Mouse (Mus musculus) hindbrain, embryonic 16.5 days (tissue): Measurements from ENCODE around the gene Hexim2. TPM values are rescaled to one million over a fixed set of nuclear protein-coding genes. Genes with fewer than 3 reads are reported as not detected.

Source experiments
- ATAC-seq: fragments of 200-750 bp; cut with Nextera tagmentation; 2 replicates; pipeline ENCODE4 v1.8.0; 2017; ENCODE audit warnings: moderate TSS enrichment, moderate library complexity
- H3K27ac ChIP-seq: fragments of 300-500 bp; sonication (generic); 2 replicates; pipeline ENCODE4 v1.5.1; 2014; ENCODE audit warnings: low read depth, mild to moderate bottlenecking, control low read depth, low read length, moderate library complexity
- H3K27me3 ChIP-seq: fragments of 300-500 bp; sonication (generic); replicated peaks from 2 replicates; pipeline ENCODE4 v1.6.1; 2014; ENCODE audit warnings: low read length; ENCODE audit not compliant: control insufficient read depth, insufficient read depth
- H3K36me3 ChIP-seq: fragments of 300-500 bp; sonication (generic); 2 replicates; pipeline ENCODE4 v1.6.1; 2014; ENCODE audit warnings: mild to moderate bottlenecking, low read length, moderate library complexity, mixed read lengths; ENCODE audit not compliant: control insufficient read depth, insufficient read depth
- H3K4me1 ChIP-seq: fragments of 300-500 bp; sonication (generic); 2 replicates; pipeline ENCODE4 v1.6.1; 2014; ENCODE audit warnings: low read depth, low read length; ENCODE audit not compliant: control insufficient read depth, insufficient read depth
- H3K4me2 ChIP-seq: fragments of 300-500 bp; sonication (generic); 2 replicates; pipeline ENCODE4 v1.6.1; 2014; ENCODE audit warnings: mild to moderate bottlenecking, low read length, control low read depth, moderate library complexity
- H3K4me3 ChIP-seq: fragments of 300-500 bp; sonication (generic); 2 replicates; pipeline ENCODE4 v1.5.1; 2014; ENCODE audit warnings: mild to moderate bottlenecking, low read length, control low read depth, moderate library complexity
- H3K9ac ChIP-seq: fragments of 300-500 bp; sonication (generic); 2 replicates; pipeline ENCODE4 v1.6.1; 2014; ENCODE audit warnings: low read depth, mild to moderate bottlenecking, control low read depth, low read length, moderate library complexity
- H3K9me3 ChIP-seq: fragments of 300-500 bp; sonication (generic); 2 replicates; pipeline ENCODE4 v1.6.1; 2014; ENCODE audit warnings: mild to moderate bottlenecking, low read length, moderate library complexity; ENCODE audit not compliant: control insufficient read depth
- WGBS: fragments of 180-500 bp; shearing (Covaris S2); extraction: QIAGEN DNeasy Blood & Tissue Kit; methylation state at CpG from one replicate; pipeline ENCODE4 v1.1.7; 2014; 5-methylcytosine and 5-hydroxymethylcytosine counted together
- polyA plus RNA-seq: library from polyadenylated mRNA; unstranded; fragments of >200 nt; fragmentation: Nextera tagmentation; extraction: Ambion mirVana; gene quantifications from 2 replicates; pipeline ENCODE4 v1.2.1, GENCODE M21; 2015

Hexim2 gene
- polyA plus RNA-seq, 1 experiment from 2014 or later: 30.2 TPM

DNA sequence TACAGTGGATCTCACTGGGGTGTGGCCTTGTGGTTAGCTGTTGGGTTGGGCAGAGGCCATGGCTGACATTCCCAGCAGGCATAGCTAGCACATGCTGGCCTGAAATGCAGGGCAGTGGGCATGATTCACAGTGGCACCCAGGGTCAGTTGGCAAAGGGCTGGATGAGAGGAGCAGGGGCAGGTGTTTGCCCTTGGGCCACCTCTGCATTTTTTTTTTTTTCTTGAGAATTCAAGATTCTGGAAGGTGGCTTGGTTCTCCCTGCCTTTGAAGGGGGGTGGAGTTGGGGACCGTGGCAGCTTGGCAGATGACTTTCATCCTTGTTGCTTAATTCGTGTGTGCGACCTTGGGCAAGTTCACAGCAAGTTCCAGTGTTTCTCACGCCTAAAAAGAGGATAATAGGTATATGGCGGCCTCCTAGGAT, 42.2 kb downstream of the Hexim2 start:
- peaks cover 20% of the 10 kb centered on the region for H3K4me1 ChIP-seq
- H3K27ac ChIP-seq: no peak overlapping the region
- no peaks in the 10 kb centered on the region for H3K36me3 ChIP-seq
- no peak overlapping the region for H3K4me3 ChIP-seq
- H3K4me2 ChIP-seq: no peak overlapping the region
- H3K27me3 ChIP-seq: no peaks in the 10 kb centered on the region
- WGBS: 76% methylated on average over 5 of the region's 5 CpGs
- H3K9me3 ChIP-seq: no peaks in the 10 kb centered on the region
- ATAC-seq: no peak
- H3K9ac ChIP-seq: no peak overlapping the region

DNA sequence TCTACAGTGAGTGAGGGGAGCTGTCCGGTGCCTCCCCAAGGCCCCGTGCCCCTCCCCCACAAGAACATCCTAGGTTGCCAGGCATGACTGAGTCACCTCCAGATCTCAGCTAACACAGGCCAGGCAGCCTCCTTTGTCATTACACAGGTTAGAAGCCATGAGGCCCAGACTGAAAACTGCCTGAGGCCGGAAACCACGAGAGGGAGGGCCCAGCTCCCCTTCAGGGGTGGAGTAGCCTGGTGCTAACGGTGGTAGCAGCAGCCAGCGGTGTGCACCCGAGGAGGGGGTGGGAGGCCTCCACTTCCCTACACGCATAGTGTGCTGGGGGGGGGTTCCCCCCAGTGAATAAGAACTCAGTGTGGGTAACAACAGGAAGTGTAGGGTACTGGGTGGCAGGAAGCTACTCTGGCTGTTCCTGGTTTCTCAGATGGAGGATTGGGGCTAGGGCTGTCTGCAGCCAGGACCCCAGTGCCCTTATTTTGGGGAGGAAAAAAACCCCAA, 42.7 kb downstream of the Hexim2 start:
- no peak for ATAC-seq
- H3K9ac ChIP-seq: no peak overlapping the region; the same call in 1 of the 2 replicates
- H3K4me2 ChIP-seq: no peak overlapping the region
- no peak overlapping the region for H3K27ac ChIP-seq
- no peaks in the 10 kb centered on the region for H3K27me3 ChIP-seq
- H3K36me3 ChIP-seq: no peaks in the 10 kb centered on the region
- no peaks in the 10 kb centered on the region for H3K9me3 ChIP-seq
- WGBS: 52% methylated on average over 8 of the region's 8 CpGs
- peaks cover 18% of the 10 kb centered on the region for H3K4me1 ChIP-seq
- H3K4me3 ChIP-seq: no peak overlapping the region

DNA sequence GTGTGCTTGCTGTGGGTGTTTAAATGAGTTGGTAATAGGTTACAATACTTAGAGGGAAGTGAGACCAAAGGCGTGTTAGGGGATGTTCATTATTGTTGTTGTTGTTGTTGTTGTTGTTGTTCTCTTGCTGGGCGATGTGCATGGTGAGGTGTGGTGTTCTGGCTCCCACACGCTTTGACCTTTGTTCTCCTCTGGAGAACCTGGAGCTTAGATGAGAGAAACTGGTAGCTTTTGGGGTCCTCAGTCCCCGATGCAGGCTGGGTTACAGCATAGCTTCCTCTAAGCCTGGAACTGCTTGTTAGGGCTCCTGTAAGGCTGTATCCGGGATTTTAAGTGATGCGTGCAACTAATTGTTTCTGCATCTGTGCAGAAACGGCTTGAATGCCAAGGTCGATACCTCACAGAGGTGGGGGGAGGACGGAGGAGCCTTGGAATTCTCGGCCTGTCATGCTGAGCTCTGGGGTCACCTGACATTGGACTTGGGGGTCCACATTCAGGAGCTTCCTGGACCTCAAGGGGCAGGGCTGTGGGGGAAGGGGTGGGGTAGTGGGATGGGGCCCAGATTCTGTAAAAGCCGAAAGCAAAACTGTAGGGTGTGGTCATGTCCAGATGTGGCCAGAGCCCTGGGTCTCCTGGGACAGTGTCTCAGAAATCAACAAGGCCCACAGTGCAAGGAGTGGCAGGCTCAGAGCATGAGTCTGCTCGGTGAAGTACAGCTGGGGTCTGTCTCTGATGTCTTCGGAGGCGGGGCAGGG, 43.6 kb downstream of the Hexim2 start:
- no peak for ATAC-seq
- H3K27me3 ChIP-seq: no peaks in the 10 kb centered on the region
- no peaks in the 10 kb centered on the region for H3K9me3 ChIP-seq
- H3K27ac ChIP-seq: no peak overlapping the region
- H3K4me2 ChIP-seq: no peak overlapping the region
- WGBS: 75% methylated on average over 14 of the region's 14 CpGs
- no peak overlapping the region for H3K9ac ChIP-seq
- peaks cover 16% of the 10 kb centered on the region for H3K4me1 ChIP-seq
- no peak overlapping the region for H3K4me3 ChIP-seq
- H3K36me3 ChIP-seq: no peaks in the 10 kb centered on the region

DNA sequence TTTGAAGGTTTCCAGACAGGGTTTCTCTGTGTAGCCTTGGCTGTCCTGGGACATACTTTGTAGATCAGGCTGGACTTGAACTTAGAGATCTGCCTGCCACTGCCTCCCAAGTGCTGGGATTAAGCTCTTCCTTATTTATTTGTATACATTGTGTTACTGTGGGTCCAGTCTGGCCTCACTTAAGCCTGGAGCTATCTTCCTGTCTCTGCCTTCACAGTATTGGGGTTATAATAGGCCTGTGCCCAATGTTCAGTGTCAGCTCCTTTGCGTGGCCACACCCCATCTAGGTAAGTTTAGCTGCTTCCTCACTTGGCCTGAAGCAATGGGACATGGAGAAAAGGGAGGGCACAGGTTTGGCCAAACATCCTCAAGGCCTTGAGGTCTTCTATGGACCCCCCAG, 44.3 kb downstream of the Hexim2 start:
- Histone ChIP-seq H3K9ac (no peak overlapping the region), H3K27me3 (no peaks in the 10 kb centered on the region), H3K4me3 (no peak overlapping the region), H3K36me3 (no peaks in the 10 kb centered on the region), H3K27ac (no peak overlapping the region), H3K4me2 (no peak overlapping the region), H3K4me1 (peaks cover 16% of the 10 kb centered on the region), H3K9me3 (no peaks in the 10 kb centered on the region)
- no peak for ATAC-seq
- 94% methylated on average over 1 of the region's 1 CpGs for WGBS

DNA sequence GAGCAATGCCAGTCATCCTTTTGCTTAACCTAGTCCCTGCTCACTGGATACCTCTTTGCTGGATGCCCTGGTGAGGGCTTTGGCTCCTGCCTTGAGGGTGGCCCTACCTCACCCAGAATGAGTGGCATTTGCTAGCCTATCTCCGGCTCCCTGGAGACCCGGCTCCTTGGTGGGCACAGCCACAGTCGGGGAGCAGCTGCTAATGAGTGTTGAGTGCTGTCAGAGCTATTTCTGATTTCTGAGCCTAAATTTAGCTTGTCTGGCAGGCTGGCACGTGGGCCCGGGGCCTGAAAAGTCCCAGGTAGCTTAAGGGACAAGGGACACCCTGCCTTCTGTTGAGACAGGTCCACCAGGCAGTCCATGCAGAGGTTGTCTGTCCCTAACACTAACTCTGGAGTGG, 45.0 kb downstream of the Hexim2 start:
- H3K27ac ChIP-seq: no peak overlapping the region
- WGBS: 75% methylated on average over 5 of the region's 5 CpGs

DNA sequence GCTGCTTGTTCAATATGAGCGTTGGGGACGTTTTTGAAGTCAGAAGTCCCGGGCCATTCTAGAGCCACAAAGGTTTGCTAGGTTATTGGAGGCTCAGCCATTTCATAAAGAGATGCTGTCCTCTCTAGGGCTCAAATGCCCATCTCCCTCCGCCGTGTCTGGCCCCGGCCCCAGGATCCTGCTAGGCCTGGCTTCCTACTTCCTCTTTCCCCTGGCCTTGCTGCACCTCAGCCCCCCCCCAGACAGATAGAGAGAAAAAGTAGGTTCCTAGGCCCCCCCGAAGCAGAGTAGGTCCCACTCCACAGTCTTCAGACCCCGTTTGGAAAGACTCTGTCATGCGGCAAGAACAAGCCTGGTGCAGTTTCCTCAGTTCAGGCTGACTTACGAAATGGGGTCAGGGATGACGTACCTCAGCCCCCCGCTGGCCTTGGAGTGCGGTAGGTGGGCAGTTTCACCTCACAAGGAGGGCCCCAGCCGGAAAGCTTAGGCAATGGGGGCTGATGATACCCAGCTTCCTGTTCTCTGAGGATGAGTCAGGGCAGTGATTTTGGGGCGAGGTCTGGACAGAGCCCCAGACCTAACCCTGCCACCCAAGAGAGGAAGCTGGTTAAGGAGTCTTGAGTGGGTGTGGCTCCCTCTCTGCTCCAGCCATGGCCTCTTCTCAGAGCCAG, 45.7 kb downstream of the Hexim2 start:
- 84% methylated on average over 15 of the region's 15 CpGs for WGBS
- Histone ChIP-seq H3K9ac (no peak overlapping the region), H3K36me3 (no peaks in the 10 kb centered on the region), H3K4me1 (peaks cover 3% of the 10 kb centered on the region), H3K9me3 (no peaks in the 10 kb centered on the region), H3K4me2 (no peak overlapping the region), H3K27me3 (no peaks in the 10 kb centered on the region), H3K27ac (no peak overlapping the region), H3K4me3 (no peak overlapping the region)
- ATAC-seq: no peak

More for the DNA sequence above, 45.0 kb downstream of the Hexim2 start:
- ATAC-seq: no peak
- Histone ChIP-seq H3K4me2 (no peak overlapping the region), H3K4me1 (peaks cover 10% of the 10 kb centered on the region), H3K36me3 (no peaks in the 10 kb centered on the region), H3K4me3 (no peak overlapping the region), H3K9me3 (no peaks in the 10 kb centered on the region), H3K27me3 (no peaks in the 10 kb centered on the region), H3K9ac (no peak overlapping the region)

DNA sequence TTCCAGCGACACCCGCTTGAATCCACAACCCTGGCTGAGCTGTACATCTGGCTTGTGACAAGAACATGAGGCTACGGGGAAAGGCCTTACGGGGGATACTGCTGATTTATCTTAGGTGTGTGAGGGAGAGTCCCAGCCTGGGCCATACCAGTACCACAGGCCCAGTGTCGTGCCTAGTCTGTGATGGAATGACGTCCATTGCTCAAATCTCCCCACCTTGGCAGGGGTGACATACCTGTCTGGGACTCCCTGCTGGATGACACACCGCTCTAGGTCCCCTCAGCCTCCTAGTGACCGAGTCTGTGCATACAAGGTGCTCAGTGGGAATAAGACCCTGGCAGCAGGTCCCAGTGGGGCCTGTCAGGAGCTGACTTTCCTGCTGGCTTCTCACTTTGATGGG, 46.5 kb downstream of the Hexim2 start:
- no peak for ATAC-seq
- no peak overlapping the region for H3K4me3 ChIP-seq

DNA sequence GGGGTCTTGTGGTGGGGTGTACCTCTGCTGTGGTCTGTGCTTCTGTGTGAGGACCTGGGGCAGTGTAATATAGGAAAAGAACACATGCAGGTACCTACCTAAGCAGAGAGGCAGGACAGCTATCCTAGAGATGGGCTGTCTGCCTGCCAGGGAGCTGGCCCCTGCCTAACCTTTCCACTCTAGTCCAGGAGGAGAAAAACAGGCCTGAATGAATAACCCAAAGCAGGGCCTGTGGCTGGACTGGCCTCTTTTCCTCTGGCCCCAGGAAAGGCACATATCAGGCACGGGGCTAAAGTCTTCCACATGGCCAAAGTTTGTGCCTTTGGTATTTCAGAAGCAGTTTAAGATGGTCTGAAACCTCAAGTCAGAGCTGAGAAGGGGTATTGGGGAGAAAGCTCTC, 48.2 kb downstream of the Hexim2 start:
- no peak for ATAC-seq
- H3K27ac ChIP-seq: no peak overlapping the region
- H3K4me3 ChIP-seq: no peak overlapping the region
- no peak overlapping the region for H3K4me2 ChIP-seq
- H3K36me3 ChIP-seq: no peaks in the 10 kb centered on the region
- no peaks in the 10 kb centered on the region for H3K4me1 ChIP-seq
- 93% methylated on average over 1 of the region's 1 CpGs for WGBS
- H3K9me3 ChIP-seq: no peaks in the 10 kb centered on the region
- no peaks in the 10 kb centered on the region for H3K27me3 ChIP-seq
- H3K9ac ChIP-seq: no peak overlapping the region

More for the DNA sequence above, 46.5 kb downstream of the Hexim2 start:
- 83% methylated on average over 8 of the region's 8 CpGs for WGBS
- no peak overlapping the region for H3K4me2 ChIP-seq
- no peaks in the 10 kb centered on the region for H3K36me3 ChIP-seq
- no peaks in the 10 kb centered on the region for H3K27me3 ChIP-seq
- H3K4me1 ChIP-seq: peaks cover 2% of the 10 kb centered on the region
- no peaks in the 10 kb centered on the region for H3K9me3 ChIP-seq
- H3K9ac ChIP-seq: no peak overlapping the region
- H3K27ac ChIP-seq: no peak overlapping the region

DNA sequence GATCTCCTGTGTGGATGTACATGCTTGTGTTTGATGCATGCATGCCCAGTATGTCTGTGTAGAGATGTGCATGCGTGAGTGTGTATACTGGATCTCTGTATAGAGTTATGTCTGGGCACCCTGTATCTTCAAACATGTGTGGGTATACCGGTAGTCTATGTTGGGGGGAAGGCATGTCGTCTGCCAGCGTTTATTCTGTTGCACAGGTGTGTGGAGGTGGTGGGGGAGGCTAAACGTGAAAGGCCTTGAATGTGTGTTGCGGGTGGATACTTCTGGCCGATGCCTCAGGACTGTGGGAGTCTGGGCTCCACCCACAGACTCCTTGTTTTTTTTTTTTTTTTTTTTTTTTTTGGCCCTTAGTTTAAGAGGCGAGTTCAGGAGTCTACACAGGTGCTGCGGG, 49.1 kb downstream of the Hexim2 start:
- Histone ChIP-seq H3K9ac (no peak overlapping the region), H3K4me3 (no peak overlapping the region), H3K27ac (no peak overlapping the region), H3K9me3 (no peaks in the 10 kb centered on the region), H3K36me3 (peaks cover 2% of the 10 kb centered on the region; the same call in 1 of the 2 replicates), H3K4me2 (no peak overlapping the region), H3K27me3 (no peaks in the 10 kb centered on the region), H3K4me1 (no peaks in the 10 kb centered on the region)
- 76% methylated on average over 9 of the region's 9 CpGs for WGBS
- ATAC-seq: no peak
